Mouse (Mus musculus): ENCODE results near the gene Anks1.

DNA sequence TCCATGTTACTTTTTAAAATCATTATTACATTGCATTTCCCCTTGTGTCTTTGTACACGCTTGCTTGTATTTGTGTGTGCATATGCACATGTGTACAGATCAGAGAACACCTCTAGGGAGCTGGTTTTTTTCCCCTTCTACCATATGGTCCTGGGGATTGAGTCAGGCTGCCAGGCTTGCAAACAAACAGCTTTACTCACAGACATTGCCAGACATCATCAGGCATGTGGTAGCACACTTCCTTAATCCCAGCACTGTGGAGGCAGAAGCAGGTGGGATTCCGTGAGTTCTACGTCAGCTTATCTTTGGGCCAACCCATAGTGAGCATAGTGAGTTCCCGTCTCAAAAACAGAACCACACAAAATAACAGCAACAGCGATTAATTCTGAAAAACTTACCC, 137.9 kb downstream of the Anks1 start:
- TF ChIP-seq POLR2A (IDR thresholded peaks at IDR 0.05; ENCODE audit: control insufficient read depth, low read depth, low read length) (no peak), CTCF (IDR thresholded peaks at IDR 0.05; ENCODE audit: control insufficient read depth, insufficient read depth, insufficient replicate concordance, low read depth, low read length) (no peak)
